Mouse (Mus musculus): ENCODE results near the gene Cblc.
"Not testable (repeated sequence)": the region's sequence is repeated elsewhere in the genome, so short reads cannot be mapped to it uniquely, and the experiment has no call there.

Cblc gene

DNA sequence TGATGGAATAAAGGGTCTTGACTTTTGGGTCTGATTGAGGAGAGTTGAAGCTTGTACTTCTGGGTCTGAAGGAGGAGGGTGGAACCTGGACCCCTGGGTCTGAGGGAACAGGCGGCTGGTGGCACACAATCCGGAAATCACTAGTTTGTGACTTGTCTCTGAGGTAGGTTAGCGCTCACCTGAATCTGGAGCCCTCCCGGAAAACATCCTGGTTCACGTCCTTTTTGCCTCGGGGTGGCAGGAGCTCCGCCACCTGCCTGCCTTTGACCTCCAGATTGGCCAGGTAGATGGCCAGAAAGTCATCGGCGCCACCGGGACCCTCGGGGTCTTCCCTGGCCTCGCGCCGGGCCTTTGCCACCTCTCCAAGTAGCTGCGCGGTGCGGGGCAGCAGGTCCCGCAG lies 355 bp downstream of the Cblc start:
- Histone ChIP-seq H3K27me3 (ENCODE audit: insufficient read depth, low read length) (peaks cover 14% of the 10 kb centered on the region), H3K4me3 (replicated peaks; ENCODE audit: low read length) (peak overlapping the region; percentile 86), H3K9me3 (ENCODE audit: low read length) (peaks cover 3% of the 10 kb centered on the region; the same call in 1 of the 2 replicates), H3K4me1 (replicated peaks; ENCODE audit: low read depth, low read length) (peaks cover 19% of the 10 kb centered on the region), H3K36me3 (ENCODE audit: insufficient read depth, low read length) (no peaks in the 10 kb centered on the region)
- TF ChIP-seq POU5F1 (IDR thresholded peaks at IDR 0.05; ENCODE audit: borderline replicate concordance, low read length): no peak
- no peak for TF ChIP-seq CTCF (conservative IDR thresholded peaks at IDR 0.05; ENCODE audit: low read length)
- TF ChIP-seq NANOG (IDR thresholded peaks at IDR 0.05; ENCODE audit: borderline replicate concordance, low read length): no peak

- no peaks in the 10 kb centered on the region for H3K36me3 ChIP-seq (ENCODE audit: insufficient read depth, low read length)
- peaks cover 24% of the 10 kb centered on the region for H3K4me1 ChIP-seq (replicated peaks; ENCODE audit: low read depth, low read length)
- H3K9me3 ChIP-seq (ENCODE audit: low read length): peaks cover 3% of the 10 kb centered on the region; the same call in 1 of the 2 replicates
- H3K4me3 ChIP-seq (replicated peaks; ENCODE audit: low read length): no peak overlapping the region
- TF ChIP-seq POU5F1 (IDR thresholded peaks at IDR 0.05; ENCODE audit: borderline replicate concordance, low read length): no peak
- TF ChIP-seq CTCF (conservative IDR thresholded peaks at IDR 0.05; ENCODE audit: low read length): no peak
- no peak for TF ChIP-seq NANOG (IDR thresholded peaks at IDR 0.05; ENCODE audit: borderline replicate concordance, low read length)
- peaks cover 21% of the 10 kb centered on the region for H3K27me3 ChIP-seq (ENCODE audit: insufficient read depth, low read length)
Observed at GRCm38 (mm10) chr7:19795236-19795635, 1.4 kb downstream of the Cblc start.

DNA sequence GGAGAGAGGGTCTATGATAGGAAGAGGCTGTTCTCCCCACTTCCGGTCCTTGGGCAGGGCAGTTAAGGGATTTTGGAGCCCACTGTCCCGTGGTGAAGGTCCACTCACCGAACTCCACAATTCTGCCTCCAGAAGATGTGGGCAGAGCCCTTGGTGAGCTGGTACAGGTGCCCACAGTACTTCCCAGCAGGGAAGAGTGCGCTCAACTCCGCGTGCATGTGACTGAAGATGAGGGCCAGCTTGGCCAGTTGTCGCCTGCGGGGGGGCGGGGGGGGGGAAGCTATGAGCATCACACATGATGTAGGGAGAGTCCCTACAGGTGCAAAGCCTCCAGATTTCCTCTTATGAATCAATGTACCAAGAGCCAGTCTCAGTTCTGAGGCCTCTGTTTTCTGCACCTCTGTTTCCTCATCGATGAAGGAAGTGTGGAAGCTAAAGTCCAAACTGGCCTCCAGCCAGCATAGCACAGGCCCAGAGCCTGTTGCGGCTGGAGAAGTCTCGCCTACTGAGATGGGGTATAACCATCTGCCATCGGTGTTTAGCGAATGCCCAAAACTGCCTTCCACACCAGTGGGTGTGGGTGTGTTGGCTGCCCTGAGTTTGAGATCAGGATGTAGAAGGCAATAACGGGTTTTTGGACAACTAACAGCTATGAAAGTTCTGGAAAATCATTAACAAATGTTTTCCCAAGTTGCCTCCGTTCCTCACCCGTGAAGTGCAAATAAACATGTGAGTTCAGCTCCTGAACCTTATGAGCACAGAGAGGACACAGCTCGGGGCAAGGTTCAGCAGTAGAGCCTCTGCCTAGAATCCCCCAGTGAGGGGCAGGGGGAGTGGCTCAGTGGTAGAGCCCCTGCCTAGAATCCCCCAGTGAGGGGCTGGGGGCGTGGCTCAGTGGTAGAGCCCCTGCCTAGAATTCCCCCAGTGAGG lies 3.6 kb downstream of the Cblc start:
- H3K4me3 ChIP-seq (replicated peaks; ENCODE audit: low read length): no peak overlapping the region
- no peak for TF ChIP-seq CTCF (conservative IDR thresholded peaks at IDR 0.05; ENCODE audit: low read length)
- H3K9me3 ChIP-seq (ENCODE audit: low read length): peaks cover 6% of the 10 kb centered on the region; the same call in 1 of the 2 replicates
- H3K4me1 ChIP-seq (replicated peaks; ENCODE audit: low read depth, low read length): peaks cover 35% of the 10 kb centered on the region
- peaks cover 6% of the 10 kb centered on the region; the same call in 1 of the 2 replicates for H3K36me3 ChIP-seq (ENCODE audit: insufficient read depth, low read length)
- peaks cover 21% of the 10 kb centered on the region for H3K27me3 ChIP-seq (ENCODE audit: insufficient read depth, low read length)

DNA sequence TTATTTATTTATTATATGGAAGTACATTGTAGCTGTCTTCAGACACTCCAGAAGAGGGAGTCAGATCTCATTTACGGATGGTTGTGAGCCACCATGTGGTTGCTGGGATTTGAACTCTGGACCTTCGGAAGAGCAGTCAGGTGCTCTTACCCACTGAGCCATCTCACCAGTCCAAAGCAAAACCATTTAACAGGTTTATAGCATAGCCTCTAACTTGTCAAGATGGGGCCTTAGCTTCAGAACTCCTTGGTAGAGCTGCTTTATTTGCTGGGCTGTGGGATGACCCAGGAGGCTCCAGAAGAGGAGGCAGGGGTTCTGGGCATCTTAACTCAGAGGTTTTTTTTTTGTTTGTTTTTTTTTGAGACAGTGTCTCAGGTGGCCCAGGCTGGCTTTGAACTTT lies 5.1 kb downstream of the Cblc start:
- Histone ChIP-seq H3K27me3 (ENCODE audit: insufficient read depth, low read length) (peaks cover 17% of the 10 kb centered on the region), H3K4me1 (replicated peaks; ENCODE audit: low read depth, low read length) (peaks cover 25% of the 10 kb centered on the region)
- not testable (repeated sequence) for H3K9me3 ChIP-seq (ENCODE audit: low read length); H3K4me3 ChIP-seq (replicated peaks; ENCODE audit: low read length); H3K36me3 ChIP-seq (ENCODE audit: insufficient read depth, low read length)

DNA sequence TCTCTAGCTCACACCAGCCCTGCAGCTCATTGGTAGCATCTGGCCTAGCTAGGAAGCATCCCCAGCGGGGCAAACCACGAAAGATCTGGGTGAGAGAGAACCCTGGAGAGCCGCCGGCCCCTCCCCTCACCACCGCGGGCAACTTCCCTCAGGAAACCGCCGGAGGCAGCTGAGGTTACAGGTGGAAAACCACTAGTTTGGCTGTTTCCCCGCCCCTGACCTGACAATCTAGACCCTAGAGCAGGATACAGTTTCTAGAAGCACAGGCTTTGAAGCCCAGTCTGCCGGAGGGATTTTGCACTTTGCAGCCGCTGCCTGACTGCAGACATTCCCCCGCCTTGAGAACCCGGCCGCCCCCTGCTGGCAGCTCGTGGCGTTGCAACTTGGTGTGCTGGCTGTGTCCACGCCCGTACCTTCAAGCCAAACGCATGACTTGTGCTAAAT lies 6.7 kb downstream of the Cblc start:
- peaks cover 24% of the 10 kb centered on the region for H3K4me1 ChIP-seq (replicated peaks; ENCODE audit: low read depth, low read length)
- TF ChIP-seq POU5F1 (IDR thresholded peaks at IDR 0.05; ENCODE audit: borderline replicate concordance, low read length): no peak
- TF ChIP-seq NANOG (IDR thresholded peaks at IDR 0.05; ENCODE audit: borderline replicate concordance, low read length): no peak
- TF ChIP-seq CTCF (conservative IDR thresholded peaks at IDR 0.05; ENCODE audit: low read length): peak; percentile 89

DNA sequence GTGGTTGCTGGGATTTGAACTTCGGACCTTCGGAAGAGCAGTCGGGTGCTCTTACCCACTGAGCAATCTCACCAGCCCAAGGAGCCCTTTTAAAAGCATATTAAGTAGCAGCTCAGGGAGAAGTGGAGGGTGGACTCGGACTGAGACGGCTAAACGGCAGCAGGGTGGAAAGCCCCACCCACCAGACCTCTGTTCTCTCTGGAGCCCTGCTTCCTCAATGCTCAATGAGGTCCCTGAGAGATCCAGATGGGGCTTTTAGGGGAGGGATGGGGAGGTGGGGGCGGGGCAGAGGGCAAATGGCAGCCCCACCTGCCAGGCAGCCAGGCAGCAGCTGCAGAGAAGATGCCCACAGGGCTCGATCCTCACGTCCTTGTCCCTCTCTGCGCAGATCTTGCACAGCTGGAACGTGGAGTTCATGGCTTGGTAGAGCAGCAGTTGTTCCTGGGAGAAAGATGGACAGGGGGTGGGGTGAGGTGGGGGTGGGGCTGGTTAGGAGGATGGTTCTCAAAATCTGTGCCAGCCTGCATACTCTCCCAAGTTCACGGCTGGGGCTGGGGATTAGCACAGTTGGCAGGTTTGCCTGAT lies 10.6 kb downstream of the Cblc start:
- Histone ChIP-seq H3K9me3 (ENCODE audit: low read length) (peaks cover 5% of the 10 kb centered on the region; the same call in 1 of the 2 replicates), H3K4me1 (replicated peaks; ENCODE audit: low read depth, low read length) (peaks cover 54% of the 10 kb centered on the region), H3K27me3 (ENCODE audit: insufficient read depth, low read length) (peaks cover 5% of the 10 kb centered on the region), H3K36me3 (ENCODE audit: insufficient read depth, low read length) (peaks cover 9% of the 10 kb centered on the region; the same call in 1 of the 2 replicates), H3K4me3 (replicated peaks; ENCODE audit: low read length) (no peak overlapping the region)
- TF ChIP-seq CTCF (conservative IDR thresholded peaks at IDR 0.05; ENCODE audit: low read length) (no peak), NANOG (IDR thresholded peaks at IDR 0.05; ENCODE audit: borderline replicate concordance, low read length) (no peak), POU5F1 (IDR thresholded peaks at IDR 0.05; ENCODE audit: borderline replicate concordance, low read length) (no peak)

More for the DNA sequence above, 6.7 kb downstream of the Cblc start:
- H3K4me3 ChIP-seq (replicated peaks; ENCODE audit: low read length): peak overlapping the region; percentile 61
- H3K36me3 ChIP-seq (ENCODE audit: insufficient read depth, low read length): peaks cover 9% of the 10 kb centered on the region; the same call in 1 of the 2 replicates
- H3K9me3 ChIP-seq (ENCODE audit: low read length): peaks cover 8% of the 10 kb centered on the region; the same call in 1 of the 2 replicates
- H3K27me3 ChIP-seq (ENCODE audit: insufficient read depth, low read length): peaks cover 8% of the 10 kb centered on the region

GRCm38 (mm10) chr7:19784764-19785535 lies 11.7 kb downstream of the Cblc start:
- TF ChIP-seq POU5F1 (IDR thresholded peaks at IDR 0.05; ENCODE audit: borderline replicate concordance, low read length): no peak
- TF ChIP-seq CTCF (conservative IDR thresholded peaks at IDR 0.05; ENCODE audit: low read length): peak; percentile 20; the same call in 1 of the 2 replicates
- Histone ChIP-seq H3K36me3 (ENCODE audit: insufficient read depth, low read length) (peaks cover 9% of the 10 kb centered on the region; the same call in 1 of the 2 replicates), H3K9me3 (ENCODE audit: low read length) (peaks cover 6% of the 10 kb centered on the region; the same call in 1 of the 2 replicates), H3K4me3 (replicated peaks; ENCODE audit: low read length) (no peak overlapping the region), H3K4me1 (replicated peaks; ENCODE audit: low read depth, low read length) (peaks cover 52% of the 10 kb centered on the region), H3K27me3 (ENCODE audit: insufficient read depth, low read length) (no peaks in the 10 kb centered on the region)

DNA sequence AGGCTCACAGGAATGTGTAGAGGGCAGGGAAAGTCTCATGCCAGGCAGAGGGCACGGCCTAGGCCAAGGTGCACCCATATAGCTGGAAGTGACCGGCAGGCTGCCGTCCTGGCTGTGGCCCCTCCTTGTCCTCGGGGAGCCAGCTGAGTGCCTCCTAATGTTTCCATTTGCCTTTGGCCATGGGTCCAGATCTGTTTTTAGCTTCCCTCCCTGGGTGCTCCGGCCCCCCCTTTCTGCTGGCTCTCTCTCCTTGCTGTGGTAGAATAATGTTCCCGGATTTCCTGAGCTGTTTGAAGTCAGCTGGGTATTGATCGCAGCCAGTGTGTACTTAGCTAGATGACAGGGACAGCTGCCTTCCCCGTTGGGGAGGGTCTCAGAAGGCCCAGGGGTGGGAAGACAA lies 13.0 kb downstream of the Cblc start:
- Histone ChIP-seq H3K4me1 (replicated peaks; ENCODE audit: low read depth, low read length) (peaks cover 44% of the 10 kb centered on the region), H3K27me3 (ENCODE audit: insufficient read depth, low read length) (no peaks in the 10 kb centered on the region), H3K36me3 (ENCODE audit: insufficient read depth, low read length) (peaks cover 6% of the 10 kb centered on the region; the same call in 1 of the 2 replicates), H3K4me3 (replicated peaks; ENCODE audit: low read length) (no peak overlapping the region), H3K9me3 (ENCODE audit: low read length) (peaks cover 11% of the 10 kb centered on the region; the same call in 1 of the 2 replicates)
- TF ChIP-seq POU5F1 (IDR thresholded peaks at IDR 0.05; ENCODE audit: borderline replicate concordance, low read length): no peak
- TF ChIP-seq CTCF (conservative IDR thresholded peaks at IDR 0.05; ENCODE audit: low read length): no peak
- TF ChIP-seq NANOG (IDR thresholded peaks at IDR 0.05; ENCODE audit: borderline replicate concordance, low read length): no peak

Measured in E14TG2a.4 (cell line).